Mouse (Mus musculus) telencephalon, adult 2 months (tissue): ENCODE results near the gene Rxylt1.

ENCODE experiments used
- DNase-seq: peaks from one replicate; pipeline ENCODE4 v3.0.0-alpha.2; 2011; ENCODE audit warnings: low read depth, low spot score

Gene Rxylt1

GRCm38 (mm10) chr10:122096980-122097844, at the start of gene Rxylt1:
Rxylt1 (minus strand) TSS chr10:122097371.
- DNase-seq = peak; percentile 98

GRCm38 (mm10) chr10:122121290-122121970, 24.3 kb upstream of the Rxylt1 start:
- no peak for DNase-seq

GRCm38 (mm10) chr10:122120500-122121289, 23.5 kb upstream of the Rxylt1 start:
- DNase-seq = no peak

GRCm38 (mm10) chr10:122119451-122119850, 22.3 kb upstream of the Rxylt1 start:
- DNase-seq = no peak

GRCm38 (mm10) chr10:122116636-122117035, 19.5 kb upstream of the Rxylt1 start:
- no peak for DNase-seq

GRCm38 (mm10) chr10:122106633-122107028, 9.5 kb upstream of the Rxylt1 start:
- no peak for DNase-seq

GRCm38 (mm10) chr10:122105889-122106632, 8.9 kb upstream of the Rxylt1 start:
- no peak for DNase-seq

GRCm38 (mm10) chr10:122105407-122105806, 8.2 kb upstream of the Rxylt1 start:
- DNase-seq = no peak

GRCm38 (mm10) chr10:122102675-122103074, 5.5 kb upstream of the Rxylt1 start:
- DNase-seq = no peak

- peak; percentile 32 for DNase-seq
Observed at GRCm38 (mm10) chr10:122096462-122096979, 650 bp downstream of the Rxylt1 start.

GRCm38 (mm10) chr10:122090472-122090871, 6.7 kb downstream of the Rxylt1 start:
- DNase-seq = no peak

- no peak for DNase-seq
Observed at GRCm38 (mm10) chr10:122081352-122081751, 15.8 kb downstream of the Rxylt1 start.

GRCm38 (mm10) chr10:122069153-122069552, 28.0 kb downstream of the Rxylt1 start:
- no peak for DNase-seq

GRCm38 (mm10) chr10:122055826-122056225, 41.3 kb downstream of the Rxylt1 start:
- no peak for DNase-seq

- no peak for DNase-seq
Observed at GRCm38 (mm10) chr10:122054535-122054934, 42.6 kb downstream of the Rxylt1 start.

GRCm38 (mm10) chr10:122051831-122052230, 45.3 kb downstream of the Rxylt1 start:
- peak; percentile 58 for DNase-seq

GRCm38 (mm10) chr10:122047727-122048365, 49.3 kb downstream of the Rxylt1 start:
- DNase-seq = no peak

- no peak for DNase-seq
Observed at GRCm38 (mm10) chr10:122046904-122047726, 50.1 kb downstream of the Rxylt1 start, which contains the start of gene Srgap1. Srgap1 (minus strand) TSS chr10:122047315.

GRCm38 (mm10) chr10:122046511-122046903, 50.7 kb downstream of the Rxylt1 start:
- no peak for DNase-seq

GRCm38 (mm10) chr10:122045946-122046345, 51.2 kb downstream of the Rxylt1 start:
- DNase-seq = no peak
